Mouse (Mus musculus): ENCODE measurements around the gene Olfr623. TPM values are rescaled to one million over a fixed set of nuclear protein-coding genes. Genes with fewer than 3 reads are reported as not detected.

The Olfr623 gene
- total RNA-seq (2014; rRNA removed) (not detected in 2 replicates), polyA plus RNA-seq (2015; fragmentation: Nextera tagmentation; extraction: Ambion mirVana) (not detected in 2 replicates)

- H3K9ac ChIP-seq (replicated peaks; ENCODE audit: low read length, poor library complexity, severe bottlenecking), result no peak within 1 kb of the TSS
- no peak for ATAC-seq (ENCODE audit: low FRiP score)
- H3K4me2 ChIP-seq (ENCODE audit: low read depth, low read length, poor library complexity, severe bottlenecking), result no peak within 1 kb of the TSS
- no peak within 1 kb of the TSS for H3K4me3 ChIP-seq (ENCODE audit: low read depth, low read length)
- no peak within 1 kb of the TSS for H3K27ac ChIP-seq (ENCODE audit: low read depth, low read length)
- TF ChIP-seq CTCF (IDR thresholded peaks at IDR 0.05), result no peak
- no peaks in the 10 kb centered on the region for H3K27me3 ChIP-seq (ENCODE audit: insufficient read depth, low read length)
- no peaks in the 10 kb centered on the region for H3K4me1 ChIP-seq (ENCODE audit: insufficient read depth, low read length)
- H3K36me3 ChIP-seq (ENCODE audit: insufficient read depth, low read length), result no peaks in the 10 kb centered on the region
- no peak for DNase-seq (ENCODE audit: low spot score)
- no peaks in the 10 kb centered on the region for H3K9me3 ChIP-seq (ENCODE audit: low read length)
These were observed at the start of gene Olfr623 for GRCm38 (mm10) chr7:103663598-103663997. TSS of gene Olfr623 (minus strand) at chr7:103663698.

GRCm38 (mm10) chr7:103712024-103712423 lies 48.5 kb upstream of the Olfr623 start:
- 38% methylated on average over 2 of the region's 2 CpGs for WGBS
- H3K4me3 ChIP-seq (ENCODE audit: low read depth, low read length), result no peak overlapping the region
- H3K9me3 ChIP-seq (ENCODE audit: low read length), result no peaks in the 10 kb centered on the region
- H3K4me2 ChIP-seq (ENCODE audit: low read depth, low read length, poor library complexity, severe bottlenecking), result no peak overlapping the region
- H3K27ac ChIP-seq (ENCODE audit: low read depth, low read length), result no peak overlapping the region
- H3K27me3 ChIP-seq (ENCODE audit: insufficient read depth, low read length), result no peaks in the 10 kb centered on the region
- no peaks in the 10 kb centered on the region for H3K4me1 ChIP-seq (ENCODE audit: insufficient read depth, low read length)
- ATAC-seq (ENCODE audit: low FRiP score) (no peak), DNase-seq (ENCODE audit: low spot score) (no peak)
- TF ChIP-seq CTCF (IDR thresholded peaks at IDR 0.05), result peak; percentile 24
- H3K36me3 ChIP-seq (ENCODE audit: insufficient read depth, low read length), result no peaks in the 10 kb centered on the region
- H3K9ac ChIP-seq (replicated peaks; ENCODE audit: low read length, poor library complexity, severe bottlenecking), result no peak overlapping the region

GRCm38 (mm10) chr7:103699469-103699868 lies 36.0 kb upstream of the Olfr623 start:
- WGBS, result 82% methylated on average over 4 of the region's 4 CpGs
- H3K27ac ChIP-seq (ENCODE audit: low read depth, low read length), result no peak overlapping the region
- no peak overlapping the region for H3K4me2 ChIP-seq (ENCODE audit: low read depth, low read length, poor library complexity, severe bottlenecking)
- no peak overlapping the region for H3K4me3 ChIP-seq (ENCODE audit: low read depth, low read length)
- H3K36me3 ChIP-seq (ENCODE audit: insufficient read depth, low read length), result no peaks in the 10 kb centered on the region
- ATAC-seq (ENCODE audit: low FRiP score), result 0 out of 2 replicates have a peak, but pooled peaks have one; percentile 54
- H3K9ac ChIP-seq (replicated peaks; ENCODE audit: low read length, poor library complexity, severe bottlenecking), result no peak overlapping the region
- TF ChIP-seq CTCF (IDR thresholded peaks at IDR 0.05), result no peak
- no peaks in the 10 kb centered on the region for H3K4me1 ChIP-seq (ENCODE audit: insufficient read depth, low read length)
- peak; percentile 40 for DNase-seq (ENCODE audit: low spot score)
- no peaks in the 10 kb centered on the region for H3K27me3 ChIP-seq (ENCODE audit: insufficient read depth, low read length)
- H3K9me3 ChIP-seq (ENCODE audit: low read length), result no peaks in the 10 kb centered on the region

GRCm38 (mm10) chr7:103682420-103682819 lies 18.9 kb upstream of the Olfr623 start, which contains the start of gene Olfr625-ps1:
TSS of gene Olfr625-ps1 (plus strand) at chr7:103682720.
- no peaks in the 10 kb centered on the region for H3K27me3 ChIP-seq (ENCODE audit: insufficient read depth, low read length)

DNA sequence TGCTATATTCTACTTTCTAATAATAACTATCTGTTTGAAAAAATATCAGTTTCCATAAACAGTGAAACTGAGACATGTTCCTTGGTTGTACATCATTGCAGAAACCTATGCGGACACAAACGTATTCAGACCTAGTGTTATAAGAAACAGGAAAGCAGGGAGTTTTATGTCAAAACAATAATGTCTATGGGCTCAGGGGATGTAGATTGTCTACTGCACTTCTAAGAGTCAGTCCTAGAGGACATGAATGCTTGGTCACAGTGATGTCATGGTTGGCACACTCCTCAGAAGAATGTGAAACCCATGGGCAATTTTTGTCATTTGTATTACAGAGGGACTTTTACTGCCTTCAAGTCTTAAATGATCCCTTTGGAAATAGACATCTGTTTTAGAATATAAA lies 7.6 kb upstream of the Olfr623 start, which contains the start of gene Olfr624:
Gene Olfr624 (minus strand): TSS at position 101 of the 400 bp plus-strand sequence.
- WGBS, result 94% methylated on average over 2 of the region's 2 CpGs
- Histone ChIP-seq H3K36me3 (ENCODE audit: insufficient read depth, low read length) (no peaks in the 10 kb centered on the region), H3K9me3 (ENCODE audit: low read length) (no peaks in the 10 kb centered on the region), H3K27ac (ENCODE audit: low read depth, low read length) (no peak within 1 kb of the TSS), H3K4me1 (ENCODE audit: insufficient read depth, low read length) (no peaks in the 10 kb centered on the region), H3K9ac (replicated peaks; ENCODE audit: low read length, poor library complexity, severe bottlenecking) (no peak within 1 kb of the TSS), H3K4me3 (ENCODE audit: low read depth, low read length) (no peak within 1 kb of the TSS), H3K4me2 (ENCODE audit: low read depth, low read length, poor library complexity, severe bottlenecking) (no peak within 1 kb of the TSS), H3K27me3 (ENCODE audit: insufficient read depth, low read length) (no peaks in the 10 kb centered on the region)
- DNase-seq (ENCODE audit: low spot score) (no peak), ATAC-seq (ENCODE audit: low FRiP score) (no peak)
- TF ChIP-seq CTCF (IDR thresholded peaks at IDR 0.05), result no peak

More at GRCm38 (mm10) chr7:103682420-103682819, 18.9 kb upstream of the Olfr623 start, which contains the start of gene Olfr625-ps1:
- Histone ChIP-seq H3K4me3 (ENCODE audit: low read depth, low read length) (no peak within 1 kb of the TSS), H3K27ac (ENCODE audit: low read depth, low read length) (no peak within 1 kb of the TSS), H3K4me1 (ENCODE audit: insufficient read depth, low read length) (no peaks in the 10 kb centered on the region), H3K9ac (replicated peaks; ENCODE audit: low read length, poor library complexity, severe bottlenecking) (no peak within 1 kb of the TSS), H3K4me2 (ENCODE audit: low read depth, low read length, poor library complexity, severe bottlenecking) (no peak within 1 kb of the TSS), H3K9me3 (ENCODE audit: low read length) (no peaks in the 10 kb centered on the region), H3K36me3 (ENCODE audit: insufficient read depth, low read length) (no peaks in the 10 kb centered on the region)
- DNase-seq (ENCODE audit: low spot score) (no peak), ATAC-seq (ENCODE audit: low FRiP score) (no peak)
- TF ChIP-seq CTCF (IDR thresholded peaks at IDR 0.05), result no peak

- Histone ChIP-seq H3K9ac (replicated peaks; ENCODE audit: low read length, poor library complexity, severe bottlenecking) (no peak overlapping the region), H3K4me2 (ENCODE audit: low read depth, low read length, poor library complexity, severe bottlenecking) (no peak overlapping the region), H3K27me3 (ENCODE audit: insufficient read depth, low read length) (no peaks in the 10 kb centered on the region), H3K36me3 (ENCODE audit: insufficient read depth, low read length) (no peaks in the 10 kb centered on the region), H3K4me1 (ENCODE audit: insufficient read depth, low read length) (no peaks in the 10 kb centered on the region), H3K9me3 (ENCODE audit: low read length) (no peaks in the 10 kb centered on the region), H3K27ac (ENCODE audit: low read depth, low read length) (no peak overlapping the region), H3K4me3 (ENCODE audit: low read depth, low read length) (no peak overlapping the region)
- no peak for ATAC-seq (ENCODE audit: low FRiP score)
- 88% methylated on average over 4 of the region's 4 CpGs for WGBS
- TF ChIP-seq CTCF (IDR thresholded peaks at IDR 0.05), result no peak
- no peak for DNase-seq (ENCODE audit: low spot score)
These were observed 19.4 kb downstream of the Olfr623 start for GRCm38 (mm10) chr7:103644070-103644469.
